Mouse (Mus musculus): ENCODE results near the gene Pigq. TPM values are rescaled to one million over a fixed set of nuclear protein-coding genes. Genes with fewer than 3 reads are reported as not detected.

Pigq gene
- total and polyA plus RNA-seq, 2 experiments = 11.5 to 52.5 TPM

DNA sequence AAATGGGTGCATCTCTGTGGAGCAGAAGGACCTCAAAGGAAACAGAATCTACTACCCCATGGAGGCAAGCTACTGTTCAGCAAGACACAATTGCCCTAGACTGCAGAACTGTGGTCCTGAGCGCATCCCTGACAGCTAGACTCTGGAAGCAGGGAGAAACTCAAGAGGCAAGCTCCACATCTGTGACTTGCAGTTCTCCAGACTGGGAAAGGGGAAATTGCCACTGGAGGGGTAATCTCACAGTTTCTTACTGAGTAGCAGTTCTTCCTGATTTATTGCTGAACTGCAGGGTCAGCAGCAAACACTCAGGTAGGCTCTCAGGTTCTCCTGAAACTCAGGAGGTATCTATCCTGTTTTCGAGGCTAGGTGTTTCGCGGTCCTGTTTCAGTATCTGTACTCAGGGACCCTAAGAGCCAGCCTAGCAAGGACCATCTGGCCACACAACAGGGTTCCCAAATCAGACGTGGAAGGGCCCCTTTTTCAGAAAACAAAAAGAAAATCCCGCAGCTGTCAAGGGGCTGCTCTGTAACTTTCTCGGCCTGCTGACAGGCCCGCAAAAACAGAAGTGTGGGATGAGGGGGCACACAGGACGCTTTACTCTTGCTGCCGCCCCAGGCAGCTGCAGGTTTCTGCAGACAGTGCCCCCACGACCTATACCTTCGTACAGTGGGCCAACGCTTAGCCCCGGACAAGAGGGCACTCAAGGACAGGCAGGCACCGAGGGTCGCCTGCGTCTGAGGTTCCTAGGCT is 40.0 kb upstream of the Pigq start:
- peak; percentile 17 for DNase-seq (ENCODE audit: extremely low read depth, low read depth, low spot score)
- H3K79me2 ChIP-seq (ENCODE audit: control insufficient read depth, insufficient read depth, low read length) = peaks cover 24% of the 10 kb centered on the region
- 11% methylated on average over 17 of the region's 17 CpGs for WGBS
- no peaks in the 10 kb centered on the region for H3K27me3 ChIP-seq (ENCODE audit: control insufficient read depth, insufficient read depth, low read length)
- H3K9ac ChIP-seq (ENCODE audit: low read depth, low read length) = peak overlapping the region; percentile 74
- no peaks in the 10 kb centered on the region for H3K36me3 ChIP-seq (ENCODE audit: control insufficient read depth, insufficient read depth, low read length)
- TF ChIP-seq CTCF (IDR thresholded peaks at IDR 0.05; ENCODE audit: low read depth, low read length) (no peak), POLR2A (IDR thresholded peaks at IDR 0.05; ENCODE audit: extremely low read depth, insufficient read depth, low read length) (no peak)
- H3K4me3 ChIP-seq (ENCODE audit: insufficient read depth, low read depth, low read length) = peak overlapping the region; percentile 69
- H3K27ac ChIP-seq (replicated peaks; ENCODE audit: insufficient read depth, low read depth, low read length) = peak overlapping the region; percentile 68
- H3K4me1 ChIP-seq (ENCODE audit: control insufficient read depth, insufficient read depth, low read length) = peaks cover 19% of the 10 kb centered on the region

DNA sequence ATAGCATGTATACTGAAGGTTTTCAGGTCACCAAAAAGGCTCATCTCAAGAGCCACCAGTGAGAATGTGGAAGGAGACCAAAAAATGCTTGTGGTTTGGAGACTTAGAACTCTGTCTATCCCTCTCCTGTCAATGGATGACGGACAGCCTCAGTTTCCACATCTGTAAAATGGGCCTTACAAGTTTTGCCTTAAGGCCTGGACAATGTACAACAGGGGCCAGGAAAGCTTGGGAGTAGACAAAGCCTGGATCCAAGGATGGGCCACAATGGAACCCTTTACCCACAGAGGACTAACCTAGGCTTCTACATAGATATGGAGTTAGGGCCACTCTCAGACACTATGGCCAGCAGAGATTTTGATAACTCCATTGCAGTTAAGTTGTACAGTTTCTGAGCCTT is 39.3 kb upstream of the Pigq start:
- H3K27ac ChIP-seq (replicated peaks; ENCODE audit: insufficient read depth, low read depth, low read length) = no peak overlapping the region
- peaks cover 31% of the 10 kb centered on the region for H3K79me2 ChIP-seq (ENCODE audit: control insufficient read depth, insufficient read depth, low read length)
- WGBS = 95% methylated on average over 1 of the region's 1 CpGs
- no peak overlapping the region for H3K9ac ChIP-seq (ENCODE audit: low read depth, low read length)
- no peak for DNase-seq (ENCODE audit: extremely low read depth, low read depth, low spot score)
- TF ChIP-seq CTCF (IDR thresholded peaks at IDR 0.05; ENCODE audit: low read depth, low read length) (no peak), POLR2A (IDR thresholded peaks at IDR 0.05; ENCODE audit: extremely low read depth, insufficient read depth, low read length) (no peak)
- H3K27me3 ChIP-seq (ENCODE audit: control insufficient read depth, insufficient read depth, low read length) = no peaks in the 10 kb centered on the region
- no peaks in the 10 kb centered on the region for H3K36me3 ChIP-seq (ENCODE audit: control insufficient read depth, insufficient read depth, low read length)
- peaks cover 22% of the 10 kb centered on the region for H3K4me1 ChIP-seq (ENCODE audit: control insufficient read depth, insufficient read depth, low read length)
- no peak overlapping the region for H3K4me3 ChIP-seq (ENCODE audit: insufficient read depth, low read depth, low read length)

DNA sequence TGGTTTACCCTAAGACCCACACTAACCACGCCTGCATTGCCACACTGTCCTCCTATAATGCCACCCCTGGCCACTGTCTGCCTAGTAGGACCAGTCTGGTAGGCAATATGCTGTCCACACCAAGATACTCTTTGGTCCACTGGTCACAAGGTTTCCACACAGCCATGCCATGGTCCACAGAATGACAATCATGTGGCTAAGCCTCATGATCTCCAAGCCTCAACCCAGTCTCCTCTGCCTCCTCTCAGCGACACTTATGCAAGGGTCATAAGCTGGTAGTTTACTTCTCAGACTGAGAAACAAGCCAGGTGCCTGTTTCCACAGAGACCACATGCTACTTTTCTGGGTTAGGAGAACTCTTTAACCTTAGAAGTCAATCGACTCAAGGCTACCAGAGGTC is 38.2 kb upstream of the Pigq start:
- no peak for TF ChIP-seq POLR2A (IDR thresholded peaks at IDR 0.05; ENCODE audit: extremely low read depth, insufficient read depth, low read length)
- no peak for TF ChIP-seq CTCF (IDR thresholded peaks at IDR 0.05; ENCODE audit: low read depth, low read length)
- Histone ChIP-seq H3K4me3 (ENCODE audit: insufficient read depth, low read depth, low read length) (no peak overlapping the region), H3K27me3 (ENCODE audit: control insufficient read depth, insufficient read depth, low read length) (no peaks in the 10 kb centered on the region), H3K9ac (ENCODE audit: low read depth, low read length) (no peak overlapping the region), H3K36me3 (ENCODE audit: control insufficient read depth, insufficient read depth, low read length) (no peaks in the 10 kb centered on the region), H3K27ac (replicated peaks; ENCODE audit: insufficient read depth, low read depth, low read length) (no peak overlapping the region), H3K79me2 (ENCODE audit: control insufficient read depth, insufficient read depth, low read length) (peaks cover 42% of the 10 kb centered on the region), H3K4me1 (ENCODE audit: control insufficient read depth, insufficient read depth, low read length) (peaks cover 22% of the 10 kb centered on the region)
- peak; percentile 15 for DNase-seq (ENCODE audit: extremely low read depth, low read depth, low spot score)
- 90% methylated on average over 3 of the region's 3 CpGs for WGBS

DNA sequence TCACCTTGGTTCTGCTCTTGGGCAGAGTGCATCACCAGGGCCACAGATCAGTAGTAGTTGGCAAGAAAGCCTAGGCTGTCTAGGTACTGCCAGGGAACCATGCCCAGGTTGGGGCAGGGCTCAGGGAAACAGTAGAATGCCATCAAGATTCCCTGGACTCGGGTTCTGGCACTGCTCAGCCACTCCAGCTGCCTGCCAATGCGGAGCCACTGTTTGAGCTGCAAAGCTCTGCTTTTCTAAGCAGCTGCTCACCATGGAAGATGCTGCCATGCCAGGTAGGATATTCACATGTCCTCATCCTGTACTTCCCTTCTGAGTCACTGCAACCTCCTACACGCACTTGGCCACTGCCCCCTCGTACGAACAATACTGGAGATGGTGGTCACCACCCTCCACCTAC is 36.1 kb upstream of the Pigq start:
- H3K4me3 ChIP-seq (ENCODE audit: insufficient read depth, low read depth, low read length) = no peak overlapping the region
- peaks cover 22% of the 10 kb centered on the region for H3K4me1 ChIP-seq (ENCODE audit: control insufficient read depth, insufficient read depth, low read length)
- peak overlapping the region; percentile 35; the same call in 1 of the 2 replicates for H3K27ac ChIP-seq (replicated peaks; ENCODE audit: insufficient read depth, low read depth, low read length)
- H3K79me2 ChIP-seq (ENCODE audit: control insufficient read depth, insufficient read depth, low read length) = peaks cover 51% of the 10 kb centered on the region
- no peaks in the 10 kb centered on the region for H3K27me3 ChIP-seq (ENCODE audit: control insufficient read depth, insufficient read depth, low read length)
- peak; percentile 94 for DNase-seq (ENCODE audit: extremely low read depth, low read depth, low spot score)
- no peak for TF ChIP-seq CTCF (IDR thresholded peaks at IDR 0.05; ENCODE audit: low read depth, low read length)
- TF ChIP-seq POLR2A (IDR thresholded peaks at IDR 0.05; ENCODE audit: extremely low read depth, insufficient read depth, low read length) = no peak
- H3K9ac ChIP-seq (ENCODE audit: low read depth, low read length) = no peak overlapping the region
- WGBS = 56% methylated on average over 5 of the region's 5 CpGs
- no peaks in the 10 kb centered on the region for H3K36me3 ChIP-seq (ENCODE audit: control insufficient read depth, insufficient read depth, low read length)

DNA sequence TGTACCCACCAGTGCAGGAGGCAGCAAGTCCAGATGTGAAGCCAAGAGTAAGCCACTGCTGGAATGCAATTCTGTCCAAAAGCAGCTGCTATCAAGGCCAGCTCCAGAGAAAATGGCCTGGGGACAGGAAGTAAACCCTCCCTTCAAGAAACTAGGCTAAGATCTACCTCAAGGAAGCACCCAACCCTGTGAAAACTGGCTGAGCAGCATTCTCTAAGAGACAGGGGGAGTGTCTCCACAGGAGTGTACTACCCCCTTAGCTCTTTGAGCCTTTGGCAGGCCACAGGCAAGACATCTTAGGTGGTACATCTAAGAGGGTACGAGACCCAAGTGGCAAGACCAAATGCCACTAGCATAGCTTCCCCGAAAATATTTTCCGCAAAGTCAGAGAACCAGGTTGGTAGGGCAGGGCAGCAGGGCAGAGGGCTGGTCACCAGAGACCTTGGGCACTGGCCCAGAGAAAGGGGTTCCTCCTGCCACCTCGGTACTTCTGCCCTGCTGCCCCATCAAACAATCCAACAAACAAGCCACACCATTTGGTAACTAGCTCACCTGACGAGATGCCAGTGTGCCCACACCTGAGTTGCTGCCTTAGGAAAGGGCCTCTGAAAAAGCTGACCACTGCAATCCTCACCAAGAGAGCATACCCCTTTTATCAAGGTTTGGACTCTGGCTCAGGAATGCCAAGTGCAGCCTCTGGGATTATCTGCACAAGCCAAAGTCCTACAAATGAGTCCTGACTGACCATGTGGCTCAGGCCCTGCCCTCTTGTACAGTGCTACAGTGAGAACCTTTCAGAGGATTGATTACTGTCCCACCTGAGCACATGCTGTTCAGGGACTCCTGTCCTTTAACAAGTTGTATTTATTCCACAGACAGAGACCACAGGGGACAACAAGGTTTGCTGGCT is 35.3 kb upstream of the Pigq start:
- H3K9ac ChIP-seq (ENCODE audit: low read depth, low read length) = no peak overlapping the region
- no peaks in the 10 kb centered on the region for H3K36me3 ChIP-seq (ENCODE audit: control insufficient read depth, insufficient read depth, low read length)
- peaks cover 22% of the 10 kb centered on the region for H3K4me1 ChIP-seq (ENCODE audit: control insufficient read depth, insufficient read depth, low read length)
- H3K79me2 ChIP-seq (ENCODE audit: control insufficient read depth, insufficient read depth, low read length) = peaks cover 51% of the 10 kb centered on the region
- 30% methylated on average over 5 of the region's 5 CpGs for WGBS
- DNase-seq (ENCODE audit: extremely low read depth, low read depth, low spot score) = peak; percentile 86
- no peak overlapping the region for H3K4me3 ChIP-seq (ENCODE audit: insufficient read depth, low read depth, low read length)
- peak overlapping the region; percentile 37 for H3K27ac ChIP-seq (replicated peaks; ENCODE audit: insufficient read depth, low read depth, low read length)
- no peaks in the 10 kb centered on the region for H3K27me3 ChIP-seq (ENCODE audit: control insufficient read depth, insufficient read depth, low read length)
- no peak for TF ChIP-seq CTCF (IDR thresholded peaks at IDR 0.05; ENCODE audit: low read depth, low read length)
- TF ChIP-seq POLR2A (IDR thresholded peaks at IDR 0.05; ENCODE audit: extremely low read depth, insufficient read depth, low read length) = no peak

Measured in liver, adult 2 months (tissue).